Mouse (Mus musculus): ENCODE data around the gene Bicral.

Gene Bicral

DNA sequence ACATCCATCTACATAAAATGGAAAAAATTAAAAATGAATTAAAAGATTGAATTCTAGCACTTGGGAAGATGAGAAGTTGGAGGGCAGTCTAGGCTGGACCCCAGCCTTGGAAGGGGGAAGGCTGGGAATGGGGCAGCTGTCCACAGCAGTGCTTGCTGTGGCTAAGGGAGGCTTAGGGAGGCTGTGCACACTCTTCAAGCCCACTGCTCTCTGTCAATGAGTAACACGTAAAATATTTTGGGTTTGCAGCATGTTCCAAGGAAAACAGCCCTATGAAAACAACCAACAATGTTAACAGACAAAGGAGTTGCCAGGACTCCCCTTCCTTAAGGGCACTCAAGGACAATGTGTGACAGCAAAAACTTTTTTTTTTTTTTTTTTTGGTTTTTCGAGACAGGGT is 15.3 kb downstream of the Bicral start:
- DNase-seq (ENCODE audit: low read depth): no peak

DNA sequence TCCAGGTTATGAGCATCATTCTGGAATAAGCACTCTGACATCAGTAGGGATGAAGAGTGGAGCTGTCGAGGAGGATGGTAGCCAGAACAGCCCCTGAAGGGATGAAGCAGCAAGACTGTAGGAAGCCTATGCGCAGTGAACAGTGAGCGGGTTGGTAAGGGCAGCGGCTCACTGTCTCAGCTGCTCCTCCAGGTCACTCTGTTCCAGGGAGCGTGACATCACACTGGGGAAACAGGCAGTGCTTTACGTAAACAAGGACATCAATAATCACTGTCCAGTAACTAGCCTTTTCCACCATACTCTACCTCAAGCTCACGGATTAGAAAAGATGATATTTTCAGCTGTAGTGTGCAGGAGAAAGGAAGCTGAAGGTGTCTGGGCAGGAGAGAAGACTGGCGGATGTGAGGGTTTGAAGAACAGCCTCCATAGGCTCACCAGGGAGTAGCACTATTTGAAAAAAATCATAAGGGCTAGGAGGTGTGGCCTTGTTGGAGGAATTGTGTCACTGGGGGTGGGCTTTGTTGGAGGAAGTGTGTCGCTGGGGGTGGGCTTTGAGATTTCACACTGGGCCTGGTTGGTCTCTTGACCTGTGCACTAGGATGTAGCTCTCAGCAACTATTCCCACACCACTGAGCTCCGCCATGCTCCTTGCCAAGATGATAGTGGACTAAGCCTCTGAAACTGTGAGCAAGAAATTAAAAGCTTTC is 17.8 kb downstream of the Bicral start:
- no peak for DNase-seq (ENCODE audit: low read depth)

DNA sequence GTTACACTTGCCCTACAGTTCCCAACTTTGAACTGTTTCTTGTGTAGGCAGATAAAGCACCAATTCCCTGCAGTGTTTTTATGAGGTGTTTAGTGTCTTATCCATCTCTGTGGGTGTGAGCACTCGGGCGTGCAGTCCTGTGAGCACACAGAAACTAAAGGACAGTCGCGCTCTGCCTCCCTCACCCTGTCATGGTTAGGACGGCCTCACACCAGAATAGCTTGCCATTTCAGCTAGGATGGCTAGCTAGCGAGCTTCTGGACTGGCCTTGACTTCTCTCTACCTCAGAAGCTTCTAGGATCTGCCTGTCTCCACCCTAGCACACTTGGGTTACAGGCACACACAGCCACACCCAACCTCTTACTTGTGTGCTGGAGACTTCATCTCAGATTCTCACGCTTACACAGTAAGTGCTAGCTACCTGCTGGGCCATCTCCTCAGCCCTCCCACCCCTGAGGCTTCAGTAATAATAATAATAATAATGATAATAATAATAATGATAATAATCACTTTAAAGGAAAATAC is 19.8 kb downstream of the Bicral start:
- no peak for DNase-seq (ENCODE audit: low read depth)

DNA sequence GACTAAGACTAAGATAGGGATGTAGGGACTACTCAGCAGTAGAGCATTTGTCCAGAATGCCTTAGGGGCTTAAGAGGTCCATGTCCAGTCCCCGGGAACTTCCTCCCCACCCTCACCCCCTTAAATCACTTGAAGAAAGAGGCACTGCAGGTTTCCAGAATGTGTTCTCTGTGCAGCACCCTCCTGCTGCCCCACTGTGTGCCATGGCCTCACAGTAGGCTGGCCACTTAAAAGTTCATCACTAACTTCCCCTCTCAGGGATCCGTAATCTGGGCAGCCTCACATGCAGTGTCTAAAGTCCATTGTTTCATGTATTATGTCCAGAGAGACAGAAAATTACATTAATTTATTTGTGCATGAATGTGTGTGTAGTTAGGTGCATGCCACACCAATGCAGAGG is 20.4 kb downstream of the Bicral start:
- DNase-seq (ENCODE audit: low read depth): no peak

DNA sequence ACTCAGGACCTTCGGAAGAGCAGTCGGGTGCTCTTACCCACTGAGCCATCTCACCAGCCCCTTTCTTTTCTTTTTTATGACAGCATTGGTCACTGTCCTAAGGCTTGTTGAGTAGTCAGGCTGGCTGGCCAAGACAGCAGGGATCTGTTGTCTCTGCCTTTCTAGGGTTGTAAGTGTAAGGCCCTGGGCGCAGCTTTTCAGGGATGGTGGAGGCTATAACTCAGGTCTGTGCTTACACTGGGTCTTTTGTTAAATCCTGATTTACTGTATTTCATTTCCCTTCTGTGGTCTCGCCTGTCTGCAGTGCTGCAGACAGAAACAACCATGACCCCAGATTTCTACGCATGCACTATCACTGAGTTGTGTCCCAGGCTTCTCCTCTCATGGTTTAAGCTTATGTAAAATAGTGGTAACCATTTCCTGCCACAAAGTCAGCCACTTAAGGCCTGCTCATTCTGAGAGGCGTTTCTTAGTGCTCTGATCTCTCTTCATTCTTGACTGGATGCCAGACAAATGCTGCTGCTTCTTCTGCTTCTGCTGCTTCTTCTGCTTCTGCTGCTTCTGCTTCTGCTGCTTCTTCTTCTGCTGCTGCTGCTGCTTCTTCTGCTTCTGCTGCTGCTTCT is 23.1 kb downstream of the Bicral start:
- no peak for DNase-seq (ENCODE audit: low read depth)

DNA sequence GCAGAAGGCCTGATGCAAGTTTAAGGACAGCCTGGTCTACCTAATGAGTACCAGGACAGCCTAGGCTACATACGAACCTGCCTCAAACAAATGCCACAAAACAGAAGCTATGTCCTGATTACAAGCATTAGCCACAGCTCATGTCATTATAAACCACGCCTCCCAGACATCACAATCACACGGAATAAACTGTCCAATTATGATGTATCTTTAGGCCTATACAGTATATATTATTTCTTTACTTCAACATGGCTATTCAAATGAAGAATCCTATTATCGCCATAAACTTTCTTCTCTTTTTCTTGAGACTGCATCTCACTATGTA is 25.3 kb downstream of the Bicral start:
- no peak for DNase-seq (ENCODE audit: low read depth)

DNA sequence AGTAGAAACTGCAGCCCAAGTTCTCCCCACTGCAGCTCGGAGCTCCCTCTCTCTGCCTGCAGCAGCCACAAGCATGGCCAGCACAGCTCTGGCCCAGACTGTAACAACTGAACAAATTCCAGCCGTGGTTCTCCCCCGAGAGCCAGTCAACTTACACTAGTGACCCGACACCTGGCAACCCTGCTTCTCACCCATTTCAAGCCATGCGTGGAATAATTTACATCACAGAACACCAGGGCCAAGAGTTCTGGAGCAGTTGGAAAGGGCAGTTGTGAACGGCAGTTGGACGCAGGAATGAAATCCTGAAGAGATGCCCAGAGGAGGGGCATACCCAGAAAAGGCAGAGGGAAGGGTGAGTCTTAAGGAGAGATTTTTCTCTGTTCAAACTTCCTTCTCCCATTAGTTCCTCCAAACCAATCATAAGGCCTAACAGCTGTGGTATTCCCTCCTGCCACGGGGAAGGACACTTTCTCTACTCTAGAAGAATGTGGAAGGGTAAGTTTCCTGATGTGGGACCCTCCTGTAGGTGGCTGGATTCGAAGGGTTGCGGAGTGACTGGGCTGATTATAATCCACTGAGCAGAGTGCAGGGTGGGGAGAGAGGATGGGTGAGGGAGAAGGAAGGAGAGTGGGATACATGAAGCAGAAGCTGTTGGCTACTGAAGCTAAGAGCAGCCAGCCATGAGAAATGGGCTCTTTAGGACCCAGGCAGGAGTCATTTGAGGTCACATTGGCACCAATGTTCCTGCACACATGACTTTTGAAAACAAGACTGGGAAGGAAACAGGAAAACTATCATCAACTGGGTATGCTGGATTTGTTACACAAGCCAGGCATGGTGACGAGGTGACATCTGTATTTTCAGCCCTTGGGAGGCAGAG is 25.9 kb downstream of the Bicral start:
- no peak for DNase-seq (ENCODE audit: low read depth)

DNA sequence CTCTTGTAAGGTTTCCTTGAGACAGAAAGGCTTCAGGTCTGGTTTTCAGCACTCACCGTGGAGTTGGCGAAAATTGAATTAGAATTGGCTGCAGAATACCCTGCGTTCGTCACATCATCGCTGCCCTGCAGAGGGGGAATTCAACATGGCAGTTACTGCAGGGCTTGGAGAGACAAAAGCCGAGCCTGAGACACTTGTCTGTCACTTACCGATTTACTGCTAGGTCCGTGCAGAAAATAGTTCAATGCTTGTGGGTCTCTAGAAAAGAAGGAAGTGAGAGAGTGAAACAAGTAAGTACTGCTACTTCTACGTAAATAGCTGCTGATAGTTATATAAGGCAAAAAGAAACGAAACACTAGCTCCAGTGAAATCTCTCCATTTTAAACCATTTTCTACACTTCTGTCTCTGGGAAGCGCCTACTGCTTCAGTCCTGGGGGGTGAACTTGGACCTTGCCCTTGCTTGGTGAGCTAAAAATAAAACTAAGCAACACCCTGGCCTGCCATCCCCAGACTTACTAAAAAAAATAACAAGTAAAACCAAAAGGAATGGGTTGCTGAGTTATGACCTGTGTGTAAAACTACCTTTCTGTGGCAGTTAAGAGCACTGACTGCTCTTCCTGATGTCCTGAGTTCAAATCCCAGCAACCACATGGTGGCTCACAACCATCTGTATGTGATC is 28.3 kb downstream of the Bicral start:
- no peak for DNase-seq (ENCODE audit: low read depth)

DNA sequence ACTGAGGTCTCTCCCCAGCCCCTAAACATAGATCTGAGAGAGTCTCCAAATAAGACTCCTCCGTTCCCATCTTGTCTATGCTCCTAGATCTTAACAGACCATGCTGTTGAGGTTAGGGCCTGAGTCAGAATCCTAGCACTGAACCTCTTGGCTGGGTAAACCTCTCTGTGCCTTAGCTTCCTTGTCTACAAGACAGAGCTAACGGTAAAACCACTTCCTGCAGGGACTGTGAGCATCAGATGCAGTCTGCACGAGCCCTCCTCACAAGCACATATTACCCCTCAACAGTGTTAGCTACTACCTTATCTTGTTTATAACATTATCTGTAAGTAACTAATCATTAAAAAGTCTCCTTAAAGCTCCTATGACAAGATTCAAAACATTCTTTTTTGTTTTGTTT is 29.3 kb downstream of the Bicral start:
- DNase-seq (ENCODE audit: low read depth): no peak

DNA sequence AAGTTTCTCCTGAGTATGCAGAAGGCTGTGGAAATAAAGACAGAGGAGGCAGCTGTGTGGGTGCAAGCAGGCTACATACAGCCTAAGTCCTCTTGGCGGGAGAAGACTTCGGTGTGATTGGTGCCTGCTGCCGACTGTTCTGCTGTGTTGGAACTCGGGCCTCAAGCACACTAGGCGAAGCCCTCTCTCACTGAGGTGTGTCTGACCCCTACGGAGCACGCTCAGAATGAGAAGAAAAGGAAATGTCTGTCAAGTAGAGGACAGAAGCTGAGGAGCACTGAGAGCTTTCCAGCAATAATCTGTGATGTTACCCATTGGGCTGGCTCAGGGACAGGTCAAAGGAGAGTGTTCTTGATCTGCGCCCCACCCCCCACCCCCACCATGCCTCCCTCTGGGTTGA is 35.2 kb downstream of the Bicral start:
- DNase-seq (ENCODE audit: low read depth): no peak

DNA sequence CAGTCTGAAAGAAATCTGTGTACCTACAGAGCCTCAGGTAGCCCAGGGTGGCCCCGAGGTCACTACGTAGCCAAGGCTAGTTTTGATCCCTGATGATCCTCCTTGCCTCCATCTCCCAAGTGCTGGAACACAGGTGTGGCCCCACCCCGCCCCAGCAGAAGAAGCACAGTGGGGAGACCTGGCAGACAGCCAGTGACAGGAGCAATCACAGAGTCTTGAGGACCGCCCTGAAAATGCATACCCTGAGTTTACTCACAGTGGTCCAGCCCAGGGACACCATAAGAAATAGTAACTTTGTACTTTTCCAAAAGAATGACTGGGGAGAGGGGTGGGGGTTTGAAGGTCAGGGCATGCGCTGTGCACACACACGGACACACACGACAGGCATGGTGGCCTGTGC is 37.7 kb downstream of the Bicral start:
- no peak for DNase-seq (ENCODE audit: low read depth)

DNA sequence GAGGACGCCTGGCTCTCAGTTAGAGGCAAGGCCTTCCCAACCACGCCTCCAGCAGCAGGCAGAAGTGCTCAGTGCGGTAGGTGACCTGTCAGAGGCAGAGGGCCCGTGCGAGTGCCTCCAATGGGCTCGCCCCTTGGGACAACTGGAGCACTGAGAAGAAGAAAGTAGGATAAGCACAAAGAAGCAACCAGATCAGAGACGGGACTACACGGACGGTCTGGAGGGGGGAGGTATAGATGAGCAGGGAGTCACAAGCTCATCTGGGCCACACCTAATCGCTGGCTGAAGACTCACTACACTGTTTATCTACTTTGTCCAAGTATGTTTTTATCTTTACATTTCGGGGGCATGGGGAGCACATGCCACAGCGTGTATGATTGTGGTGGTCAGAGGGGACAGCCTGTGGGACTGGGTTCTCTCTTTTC is 40.5 kb downstream of the Bicral start:
- peak; percentile 38 for DNase-seq (ENCODE audit: low read depth)

DNA sequence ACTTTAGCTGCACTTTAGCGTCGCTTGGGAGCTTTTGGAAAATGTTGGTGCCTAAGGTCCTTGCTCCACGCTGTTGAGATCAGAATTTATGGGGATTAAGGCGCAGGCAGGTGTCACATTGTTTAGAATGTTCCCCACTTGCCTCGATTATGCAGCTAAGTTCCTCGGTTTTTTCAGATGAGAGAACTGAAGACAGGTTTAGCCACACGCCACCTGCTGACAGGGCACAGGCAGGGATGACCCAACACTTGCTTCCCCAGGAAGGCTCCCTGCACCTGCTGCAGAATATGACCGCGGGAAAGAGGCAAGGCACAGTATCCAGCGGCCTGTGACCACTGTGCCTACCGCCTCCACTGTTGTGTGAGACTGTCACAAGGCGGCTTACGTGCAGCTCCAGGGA is 42.0 kb downstream of the Bicral start:
- no peak for DNase-seq (ENCODE audit: low read depth)

DNA sequence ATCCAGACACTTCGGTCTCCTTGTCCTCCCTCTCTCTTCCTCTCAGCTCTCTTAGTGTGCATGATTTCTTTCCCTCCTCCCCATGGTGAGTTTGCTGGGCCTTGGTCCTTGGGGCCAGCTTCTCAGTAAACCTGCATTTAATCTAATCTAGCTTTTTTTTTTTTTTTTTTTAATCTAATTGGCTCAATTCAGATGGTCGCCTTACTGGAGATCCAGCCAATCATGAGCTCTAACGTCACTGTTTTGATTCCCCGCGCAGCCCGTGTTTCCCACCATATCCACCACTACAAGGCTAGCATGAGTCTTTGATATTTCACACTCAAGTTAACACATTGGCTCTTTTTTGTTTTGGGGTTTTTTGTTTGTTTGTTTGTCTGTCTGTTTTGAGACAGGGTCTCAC is 43.8 kb downstream of the Bicral start:
- no peak for DNase-seq (ENCODE audit: low read depth)

DNA sequence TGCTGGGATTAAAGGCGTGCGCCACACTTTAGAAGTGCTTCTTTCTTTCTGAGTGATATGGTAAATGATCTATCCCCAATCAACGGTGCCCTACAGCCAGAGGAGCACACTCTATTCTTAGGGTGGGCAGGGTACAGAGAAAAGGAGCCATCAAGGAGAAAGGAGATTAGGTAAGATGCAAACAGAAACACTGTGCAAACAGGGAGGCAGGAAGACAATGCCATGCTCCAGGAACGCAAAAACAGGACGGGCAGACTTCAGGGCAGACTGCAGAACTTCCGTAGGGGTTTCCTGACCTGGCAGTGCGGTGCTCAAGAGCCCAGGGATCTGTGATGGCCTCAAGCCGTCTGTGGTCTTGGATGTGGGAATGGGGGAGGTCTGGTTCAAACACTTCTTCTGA is 44.6 kb downstream of the Bicral start:
- no peak for DNase-seq (ENCODE audit: low read depth)

DNA sequence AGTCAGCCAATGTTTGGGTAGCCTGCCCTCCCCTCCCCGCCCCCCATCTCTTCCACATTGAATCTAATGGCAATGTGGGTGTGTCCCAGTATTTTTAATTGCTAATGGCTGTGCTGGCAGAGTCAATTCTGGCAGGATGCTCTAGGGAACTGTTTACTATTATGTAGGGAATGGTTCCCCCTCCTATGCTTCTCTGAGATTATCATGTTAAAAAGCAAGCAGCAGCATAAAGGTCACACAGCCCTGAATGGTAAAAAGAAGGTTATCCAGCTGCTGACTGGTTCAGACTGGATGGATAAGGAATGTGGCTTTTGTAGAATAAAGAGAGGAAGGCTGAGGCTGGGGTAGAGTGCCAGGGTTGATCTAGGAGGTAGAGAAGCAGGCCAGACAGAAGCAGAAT is 45.8 kb downstream of the Bicral start:
- no peak for DNase-seq (ENCODE audit: low read depth)

DNA sequence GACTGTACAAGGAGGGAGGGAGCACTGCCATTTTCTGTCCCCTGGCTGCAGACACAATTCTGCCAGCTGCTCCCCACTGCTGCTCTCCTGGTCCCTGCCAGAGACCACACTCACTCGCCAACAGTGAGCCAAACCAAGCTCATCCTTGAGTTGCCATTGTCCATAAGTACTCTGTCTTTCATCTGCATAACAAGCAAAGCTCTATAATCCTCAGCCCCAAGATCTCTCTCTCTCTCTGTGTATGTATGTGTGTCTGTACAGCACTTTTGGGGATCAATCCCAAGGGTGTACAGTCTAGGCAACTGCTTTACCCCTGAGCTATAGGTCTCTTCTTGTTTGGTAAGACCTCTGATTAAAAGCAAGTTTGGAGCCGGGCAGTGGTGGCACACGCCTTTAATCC is 47.6 kb downstream of the Bicral start:
- DNase-seq (ENCODE audit: low read depth): no peak

DNA sequence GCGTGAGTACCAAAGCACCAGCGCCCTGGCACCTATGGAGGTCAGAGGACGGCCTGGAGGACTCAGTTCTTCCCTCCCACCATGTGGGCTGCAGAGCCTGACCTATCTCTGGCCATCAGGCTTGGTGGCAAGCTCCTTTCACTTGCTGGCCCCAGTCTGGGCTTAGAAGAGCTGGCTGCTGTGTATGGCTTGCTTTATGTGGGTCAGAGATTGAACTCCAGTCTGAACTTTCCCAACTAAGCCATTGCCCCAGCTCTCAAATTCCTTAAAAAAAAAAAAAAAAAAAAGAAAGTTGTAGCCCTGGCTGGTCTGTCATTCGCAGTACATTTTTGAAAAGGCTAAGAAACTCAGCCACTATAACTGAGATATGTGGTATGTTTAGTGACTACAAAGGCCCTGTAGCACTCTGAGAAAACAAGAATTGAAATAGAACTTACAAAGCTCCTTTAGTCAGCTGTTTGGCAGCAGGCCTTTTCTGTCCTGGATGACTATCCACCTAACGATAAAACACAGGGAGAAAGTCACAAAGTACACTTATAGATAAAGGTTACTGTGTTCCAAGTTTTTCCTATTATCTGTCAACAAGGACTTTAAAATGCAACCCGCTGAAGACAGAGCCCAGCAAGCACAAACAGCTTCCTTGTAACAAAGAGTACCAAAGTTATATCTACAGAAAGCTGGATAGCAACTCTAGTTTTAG is 49.0 kb downstream of the Bicral start:
- no peak for DNase-seq (ENCODE audit: low read depth)

DNA sequence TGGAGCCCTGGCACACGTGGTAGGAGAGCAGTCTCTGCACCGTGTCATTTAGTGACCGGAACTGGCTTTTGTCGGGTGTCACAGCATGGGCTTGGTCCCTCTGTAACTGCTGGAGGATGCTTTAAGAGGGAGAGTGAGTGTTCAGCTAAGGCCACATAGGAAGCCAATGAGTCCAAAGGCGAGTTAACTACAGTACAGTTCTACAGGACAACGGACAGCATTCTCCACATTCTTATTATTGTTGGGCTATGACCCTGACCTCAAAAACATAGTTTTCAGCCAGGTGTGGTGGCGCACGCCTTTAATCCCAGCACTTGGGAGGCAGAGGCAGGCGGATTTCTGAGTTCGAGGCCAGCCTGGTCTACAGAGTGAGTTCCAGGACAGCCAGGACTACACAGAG is 49.9 kb downstream of the Bicral start:
- DNase-seq (ENCODE audit: low read depth): no peak

DNA sequence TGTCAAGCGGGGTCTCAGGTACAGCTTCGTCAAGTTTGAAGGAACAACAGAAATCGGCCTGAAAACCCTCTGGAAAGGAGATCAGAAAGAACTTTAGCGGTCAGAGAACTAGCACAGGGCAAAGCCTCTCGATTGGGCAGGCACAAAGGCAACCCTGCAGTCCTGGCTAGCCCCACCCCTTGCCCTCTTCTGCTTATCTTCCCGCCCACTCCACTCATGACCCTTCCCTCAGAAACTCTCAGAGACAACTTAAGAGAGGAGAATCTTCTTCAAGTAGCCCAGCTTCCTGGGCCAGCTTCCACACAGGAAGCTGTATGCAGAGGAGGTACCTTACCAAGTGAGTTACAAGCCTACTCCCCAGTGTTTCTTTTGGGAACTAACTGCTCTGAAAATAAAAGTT is 56.5 kb downstream of the Bicral start:
- DNase-seq (ENCODE audit: low read depth): no peak

DNA sequence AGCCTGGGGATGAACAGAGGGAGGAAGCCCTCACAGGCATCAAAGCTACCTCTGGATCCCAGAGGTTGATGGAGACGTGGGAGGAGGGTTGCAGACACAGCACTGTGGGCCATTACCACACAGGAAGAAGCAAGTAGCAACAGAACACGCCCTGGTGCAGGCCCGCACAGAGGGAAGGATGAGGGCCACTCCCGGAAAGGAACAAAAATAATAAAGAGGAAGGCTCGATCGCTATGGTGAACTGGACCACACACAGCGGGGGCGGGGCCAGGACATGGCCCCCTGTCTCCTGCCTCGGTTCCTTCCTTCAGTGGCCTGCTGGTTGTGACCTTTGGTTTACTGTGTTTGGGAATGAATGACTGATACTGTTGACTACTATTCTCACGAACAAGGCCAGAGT is 58.6 kb downstream of the Bicral start:
- DNase-seq (ENCODE audit: low read depth): no peak

DNA sequence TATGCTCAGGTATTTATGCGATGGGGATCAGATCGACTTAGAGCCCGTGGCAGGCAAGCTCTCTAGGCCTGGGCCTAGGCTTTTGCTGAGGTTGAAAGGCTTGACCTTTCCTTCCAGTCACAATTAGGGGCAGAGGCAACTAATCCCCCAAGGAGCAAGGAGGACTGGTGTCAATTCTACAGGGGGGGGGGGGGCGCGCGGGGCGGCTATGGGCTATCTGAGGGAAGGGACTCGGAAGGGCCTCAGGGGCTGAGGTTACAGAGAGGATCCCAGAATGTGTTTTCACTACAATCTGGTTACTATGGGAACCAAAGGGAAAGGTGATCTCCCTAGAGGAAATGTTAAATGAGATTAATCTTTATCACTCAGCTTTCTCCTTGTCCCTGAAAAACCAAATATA is 60.9 kb downstream of the Bicral start:
- no peak for DNase-seq (ENCODE audit: low read depth)

All from c-Kit-positive CD71-positive TER-119-negative erythroid progenitor cells, embryonic 14.5 days (primary cell).